Mouse (Mus musculus) hematopoietic multipotent progenitor cell, adult 10-12 weeks (in vitro differentiated cells): ENCODE data around the gene Rpl36a-ps1. TPM values are rescaled to one million over a fixed set of nuclear protein-coding genes. Genes with fewer than 3 reads are reported as not detected.

ENCODE experiments used
- polyA plus RNA-seq: library from polyadenylated mRNA; stranded (reverse); fragments of >175 nt; gene quantifications from 2 replicates; pipeline ENCODE4 v1.2.3, GENCODE M21; 2012; ENCODE audit warnings: low replicate concordance

The Rpl36a-ps1 gene
- polyA plus RNA-seq, result not detected in 2 replicates

DNA sequence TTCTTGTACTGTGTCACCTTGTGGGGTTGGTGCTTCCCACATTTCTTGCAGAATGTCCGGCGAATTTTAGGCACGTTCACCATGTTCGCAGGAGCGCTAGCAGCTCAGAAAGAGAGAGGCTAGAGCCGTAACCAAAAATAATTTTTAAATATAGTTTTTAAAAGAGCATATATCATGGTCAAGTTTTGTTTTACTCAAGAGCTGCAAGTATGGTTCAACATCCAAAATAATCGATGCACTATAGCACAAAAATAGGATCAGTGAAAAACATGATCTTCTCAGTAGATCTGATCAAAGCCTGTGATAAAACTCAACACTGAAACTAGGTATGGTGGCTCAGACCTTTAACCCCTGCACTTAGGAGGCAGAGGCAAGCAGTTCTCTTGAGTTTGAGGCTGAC is at the start of gene Rpl36a-ps1:
Rpl36a-ps1 (minus strand) TSS at position 101 of the 400 bp plus-strand sequence.

Other genes starting within 250 kb of the Rpl36a-ps1 start
- gene Mzt1, start 51.8 kb upstream of the Rpl36a-ps1 start, polyA plus RNA-seq, result 9.7 and 12.8 TPM in 2 replicates
- gene Bora, start 51.9 kb upstream of the Rpl36a-ps1 start, polyA plus RNA-seq, result 1.2 and 3.7 TPM in 2 replicates
- gene Pibf1, start 105.1 kb upstream of the Rpl36a-ps1 start, polyA plus RNA-seq, result 0.52 and 1.1 TPM in 2 replicates
- 5.1 and 8.0 TPM in 2 replicates for gene Dis3, start 105.5 kb upstream of the Rpl36a-ps1 start, polyA plus RNA-seq